Mouse (Mus musculus) A20 (cell line): ENCODE measurements around the gene C1ql3.
A peak's percentile ranks its signal among the peaks of the same experiment; 100 is the strongest.

Experiments used
- DNase-seq: peaks from one replicate; pipeline ENCODE4 v3.0.0-alpha.2; 2011; ENCODE audit warnings: low read depth, low spot score

C1ql3 gene

DNA sequence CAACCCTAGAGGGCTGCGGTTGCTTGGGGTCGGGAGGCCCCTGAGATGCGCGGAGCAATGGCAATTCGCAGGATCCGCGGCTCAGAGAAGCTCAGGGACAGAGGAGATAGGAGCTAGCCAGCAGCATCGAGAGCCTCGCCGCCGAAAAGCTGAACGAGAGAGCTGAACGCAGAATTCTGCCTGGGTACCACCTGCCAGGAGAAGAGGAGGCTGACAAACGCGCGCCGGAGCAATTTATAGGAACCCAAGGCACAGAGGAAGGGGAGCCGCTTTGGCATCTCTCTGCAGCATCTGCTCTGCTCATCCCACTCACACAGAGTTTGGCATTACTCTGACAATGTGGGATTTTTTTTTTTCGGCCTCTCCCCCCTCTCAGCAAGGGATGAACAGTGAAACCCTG is at the start of gene C1ql3:
TSS of gene C1ql3 (minus strand) at position 335 of the 400 bp plus-strand sequence.
- no peak for DNase-seq

DNA sequence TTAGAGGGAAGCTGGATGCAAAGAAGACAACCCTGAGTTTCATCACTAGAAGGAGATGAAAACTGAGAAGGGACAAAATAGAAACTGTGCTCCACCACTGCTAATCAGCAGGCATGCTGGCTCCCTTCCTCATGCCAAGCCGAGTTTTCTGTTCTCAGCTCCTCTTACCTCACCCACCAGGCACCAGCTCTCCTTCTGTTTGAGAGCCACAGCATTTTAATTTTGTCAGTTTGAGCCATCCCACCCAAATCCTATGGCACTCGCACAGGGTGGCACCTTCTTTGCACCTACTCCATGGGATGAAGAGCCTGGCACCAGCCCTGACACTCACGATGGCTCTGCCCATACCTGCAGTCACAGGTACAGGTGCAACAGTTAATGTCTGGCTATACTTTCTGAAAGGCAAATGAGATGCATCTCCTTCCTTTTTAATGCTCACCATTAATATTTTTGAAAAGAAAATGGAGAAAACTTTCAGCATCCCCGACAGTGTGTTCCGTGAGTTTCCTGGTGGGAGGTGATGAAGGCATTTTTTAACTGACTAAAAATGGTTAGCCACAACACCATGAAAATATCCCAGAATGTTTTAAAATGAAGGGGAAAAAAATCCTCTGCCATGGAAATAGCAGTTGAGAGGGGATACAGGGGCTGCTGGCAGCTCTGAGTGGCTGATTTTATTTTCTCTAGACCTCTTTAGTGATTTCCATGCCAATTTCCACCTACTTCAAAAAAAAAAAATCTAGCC is 49.0 kb upstream of the C1ql3 start:
- DNase-seq = no peak

- no peak for DNase-seq
Measured at GRCm38 (mm10) chr2:13048649-13049048, 37.0 kb upstream of the C1ql3 start.

GRCm38 (mm10) chr2:13044555-13044954 is 32.9 kb upstream of the C1ql3 start:
- no peak for DNase-seq

GRCm38 (mm10) chr2:13039785-13040184 is 28.2 kb upstream of the C1ql3 start:
- peak; percentile 33 for DNase-seq

GRCm38 (mm10) chr2:13038772-13039171 is 27.2 kb upstream of the C1ql3 start:
- no peak for DNase-seq

- no peak for DNase-seq
Measured at GRCm38 (mm10) chr2:13018861-13019260, 7.3 kb upstream of the C1ql3 start.

DNA sequence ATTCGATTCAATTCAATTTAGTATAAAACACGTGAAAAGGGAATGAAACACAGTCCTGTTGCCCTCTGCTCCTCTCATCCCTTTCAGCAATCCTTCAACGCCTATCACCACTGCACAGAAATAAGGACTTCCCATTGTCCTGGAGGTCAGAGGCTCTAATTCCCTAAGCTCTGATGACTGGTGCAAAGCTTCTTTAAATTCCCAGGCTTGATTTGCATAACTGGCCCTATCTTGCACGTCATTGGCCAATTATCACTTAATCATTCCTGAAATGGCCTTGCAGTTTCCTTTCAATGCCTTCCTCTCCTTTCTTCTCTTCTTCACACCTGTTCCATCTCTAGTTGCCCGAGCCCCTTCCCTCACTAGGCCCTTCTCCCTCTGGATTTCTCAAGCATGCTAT is 6.8 kb upstream of the C1ql3 start:
- no peak for DNase-seq

GRCm38 (mm10) chr2:13011973-13012372 is 367 bp upstream of the C1ql3 start:
- no peak for DNase-seq

- no peak for DNase-seq
Measured at GRCm38 (mm10) chr2:13010460-13011341, 905 bp downstream of the C1ql3 start.

- no peak for DNase-seq
Measured at GRCm38 (mm10) chr2:13010030-13010459, 1.6 kb downstream of the C1ql3 start.

DNA sequence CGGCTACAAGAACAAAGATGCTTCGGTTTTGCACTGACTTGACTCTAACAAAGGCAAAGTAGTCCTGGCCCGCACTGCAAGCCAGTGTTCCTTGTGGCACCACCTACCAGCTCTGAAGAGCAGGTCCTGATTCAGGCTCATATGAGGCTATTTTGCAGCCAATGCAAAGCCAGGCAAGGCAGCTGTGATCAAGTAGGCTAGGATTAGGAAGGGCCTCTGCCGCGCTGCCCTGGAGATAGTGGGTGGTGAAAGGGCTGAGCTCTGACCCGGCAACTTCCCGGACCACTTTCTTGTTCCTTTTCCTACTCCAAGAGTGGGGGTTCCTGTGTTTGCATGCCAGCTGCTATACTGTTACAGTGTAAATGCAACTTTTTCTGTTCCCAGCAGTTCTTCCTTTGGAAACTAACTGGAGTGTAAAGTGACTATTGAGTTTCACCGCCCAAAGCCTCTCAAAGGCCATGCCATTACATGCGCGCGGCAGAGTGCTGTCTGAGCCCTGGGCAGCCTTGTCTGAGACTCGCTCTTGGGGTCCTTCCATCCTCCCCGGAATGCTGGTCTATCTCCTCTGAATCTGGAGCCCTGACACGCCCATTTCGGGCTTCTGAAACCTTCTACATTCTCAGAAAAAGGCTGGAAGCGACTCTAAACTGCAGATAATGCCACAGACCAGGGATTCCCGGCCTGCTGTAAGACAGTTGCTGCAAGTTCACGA is 2.2 kb downstream of the C1ql3 start:
- no peak for DNase-seq

GRCm38 (mm10) chr2:13008433-13008832 is 3.2 kb downstream of the C1ql3 start:
- no peak for DNase-seq

- no peak for DNase-seq
Measured at GRCm38 (mm10) chr2:13000026-13000425, 11.6 kb downstream of the C1ql3 start.

DNA sequence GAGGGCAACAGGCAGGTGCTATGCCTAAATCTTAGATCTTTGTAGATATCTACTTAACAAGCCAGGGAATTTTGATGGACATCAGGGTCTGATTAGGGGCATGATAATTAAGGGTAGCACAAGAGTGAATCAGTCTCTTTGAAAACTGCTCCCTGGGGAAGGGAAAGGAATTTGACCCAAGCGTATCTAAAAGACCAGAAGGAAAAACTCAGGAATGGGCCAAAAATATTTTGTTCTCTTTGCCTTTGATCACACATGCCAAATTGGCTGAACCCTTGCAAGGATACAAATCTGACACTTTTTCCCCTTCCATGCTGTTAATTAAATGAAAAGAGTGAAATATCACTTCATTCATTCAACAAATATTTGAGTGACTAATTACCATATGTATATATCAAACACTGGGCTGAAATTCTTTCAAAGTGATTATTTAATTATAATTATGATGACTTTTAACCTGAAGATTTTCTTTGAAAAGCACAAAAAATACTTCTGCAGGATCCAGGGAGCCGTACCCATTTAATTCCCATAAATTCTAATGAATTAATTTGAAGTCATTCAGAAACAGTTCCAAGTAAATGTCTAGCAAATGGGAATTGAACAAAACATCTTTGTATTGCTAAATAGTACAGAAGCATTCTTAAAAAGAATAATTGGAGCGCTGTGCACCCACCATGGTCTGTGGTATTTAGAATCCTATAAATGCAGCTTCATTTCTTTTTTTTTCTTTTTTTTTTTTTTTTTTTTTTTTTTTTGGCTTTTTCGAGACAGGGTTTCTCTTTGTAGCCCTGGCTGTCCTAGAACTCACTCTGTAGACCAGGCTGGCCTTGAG is 26.5 kb downstream of the C1ql3 start:
- no peak for DNase-seq

- DNase-seq = no peak
Measured at GRCm38 (mm10) chr2:12978771-12979170, 32.8 kb downstream of the C1ql3 start.

GRCm38 (mm10) chr2:12977367-12977766 is 34.2 kb downstream of the C1ql3 start:
- no peak for DNase-seq

- DNase-seq = no peak
Measured at GRCm38 (mm10) chr2:12973752-12974151, 37.9 kb downstream of the C1ql3 start.

GRCm38 (mm10) chr2:12970049-12970724 is 41.4 kb downstream of the C1ql3 start:
- no peak for DNase-seq

DNA sequence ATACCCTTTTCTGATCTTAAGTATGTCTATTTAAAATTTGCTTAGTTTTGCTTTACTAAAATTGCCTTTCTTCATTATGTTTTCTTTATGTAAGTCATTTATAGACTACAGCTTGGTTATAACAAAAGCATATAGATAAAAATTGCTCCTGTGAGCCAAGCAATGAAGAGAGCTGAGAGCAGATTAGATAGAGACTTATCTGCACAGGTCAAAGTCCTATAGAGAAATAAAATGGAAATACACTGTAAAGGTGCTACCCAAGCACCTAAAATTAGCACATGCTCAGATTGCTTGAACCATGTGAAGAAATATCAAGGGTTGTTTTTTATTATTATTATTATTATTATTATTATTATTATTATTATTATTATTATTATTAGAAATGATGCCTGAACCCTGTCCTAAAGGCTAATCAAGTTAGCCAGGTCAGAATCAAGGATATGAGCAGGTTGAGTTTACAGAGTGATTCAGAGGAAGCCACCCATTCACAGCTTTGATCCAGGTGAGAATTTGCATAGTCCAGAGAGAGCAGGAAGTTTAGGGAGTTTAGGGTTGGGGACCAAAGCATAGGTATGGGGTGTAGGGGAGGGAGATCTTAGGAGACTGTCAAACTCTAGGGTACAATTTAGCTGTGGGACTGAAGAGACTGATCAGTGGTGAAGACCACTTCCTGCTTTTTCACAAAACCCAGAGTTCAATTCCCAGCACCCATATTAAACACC is 54.7 kb downstream of the C1ql3 start:
- no peak for DNase-seq
